In genomic region chr2:75695676-75696350, GRCm38 (mm10) we compare ENCODE assay signal across 15 mouse cellular contexts. TPM values are rescaled to one million over a fixed set of nuclear protein-coding genes. Genes with fewer than 3 reads are reported as not detected.
DNase-seq lines count a peak whose midpoint lies in the region; ATAC-seq lines count a peak whose summit lies in the region.
"Had no signal": no experiment of that assay in that cellular context is flagged by ENCODE, and none has a peak within 500 bp of the region (broad histone marks: within the 10 kb centered on the region; RNA-seq: fewer than 3 reads in every experiment).

No protein-coding gene starts in this region.

- H3K9me3 ChIP-seq in lung, embryonic 15.5 days: no peaks in the 10 kb centered on the region
- no peaks in the 10 kb centered on the region for H3K9me3 ChIP-seq in intestine, embryonic 16.5 days (ENCODE audit: control insufficient read depth, low read length)
- no peaks in the 10 kb centered on the region for H3K9me3 ChIP-seq in stomach, embryonic 16.5 days (replicated peaks; ENCODE audit: control insufficient read depth, low read length)
- H3K9me3 ChIP-seq: embryonic facial prominence, embryonic 12.5 days; forebrain, embryonic 10.5 days had no signal

- 0 out of 2 replicates have a peak, but pooled peaks cover 2% of the 10 kb centered on the region for H3K36me3 ChIP-seq in lung, embryonic 15.5 days
- H3K36me3 ChIP-seq in intestine, embryonic 16.5 days (ENCODE audit: control insufficient read depth, insufficient read depth, low read length): no peaks in the 10 kb centered on the region
- H3K36me3 ChIP-seq in stomach, embryonic 16.5 days (ENCODE audit: control insufficient read depth, insufficient read depth, low read length): no peaks in the 10 kb centered on the region
- H3K36me3 ChIP-seq: embryonic facial prominence, embryonic 12.5 days had no signal

- H3K4me2 ChIP-seq in lung, embryonic 15.5 days: no peak overlapping the region
- H3K4me2 ChIP-seq in intestine, embryonic 16.5 days (ENCODE audit: low read depth, low read length): peak overlapping the region; percentile 34
- peak overlapping the region; percentile 3; the same call in 1 of the 2 replicates for H3K4me2 ChIP-seq in stomach, embryonic 16.5 days (ENCODE audit: low read depth, low read length)
- H3K4me2 ChIP-seq: embryonic facial prominence, embryonic 12.5 days had no signal

- peak; percentile 80 for DNase-seq in heart, adult 11 months
- no peak for DNase-seq in heart, postnatal 25 days (ENCODE audit: low spot score)
- no peak for DNase-seq in lung, postnatal 25 days (ENCODE audit: low spot score)
- DNase-seq in natural killer cell, adult 2 months (ENCODE audit: low spot score in 2 of 2): no peak
- DNase-seq: cerebellum, postnatal 25 days; retina, postnatal 1 day; spleen, adult 18-20 months; thymus, adult 2 months had no signal

- H3K4me1 ChIP-seq in lung, embryonic 15.5 days: peaks cover 54% of the 10 kb centered on the region
- H3K4me1 ChIP-seq in intestine, embryonic 16.5 days (ENCODE audit: control insufficient read depth, insufficient read depth, low read length): peaks cover 46% of the 10 kb centered on the region
- H3K4me1 ChIP-seq in stomach, embryonic 16.5 days (ENCODE audit: control insufficient read depth, insufficient read depth, low read length): peaks cover 50% of the 10 kb centered on the region

- 0 out of 2 replicates have a peak overlapping the region, but pooled peaks have one; percentile 8 for H3K27ac ChIP-seq in lung, embryonic 15.5 days
- peak overlapping the region; percentile 90 for H3K27ac ChIP-seq in intestine, embryonic 16.5 days (ENCODE audit: low read length)
- peak overlapping the region; percentile 44; the same call in 1 of the 2 replicates for H3K27ac ChIP-seq in stomach, embryonic 16.5 days (ENCODE audit: low read length)
- H3K27ac ChIP-seq: forebrain, embryonic 10.5 days; left cerebral cortex, adult 2 months had no signal

- H3K9ac ChIP-seq in lung, embryonic 15.5 days: 0 out of 2 replicates have a peak overlapping the region, but pooled peaks have one; percentile 25
- H3K9ac ChIP-seq in intestine, embryonic 16.5 days (ENCODE audit: low read depth, low read length): peak overlapping the region; percentile 31; the same call in 1 of the 2 replicates
- H3K9ac ChIP-seq in stomach, embryonic 16.5 days (ENCODE audit: low read length): peak overlapping the region; percentile 36; the same call in 1 of the 2 replicates
- H3K9ac ChIP-seq: embryonic facial prominence, embryonic 12.5 days had no signal

- H3K27me3 ChIP-seq in lung, embryonic 15.5 days: no peaks in the 10 kb centered on the region
- H3K27me3 ChIP-seq in intestine, embryonic 16.5 days (replicated peaks; ENCODE audit: control insufficient read depth, insufficient read depth, low read length): no peaks in the 10 kb centered on the region
- no peaks in the 10 kb centered on the region for H3K27me3 ChIP-seq in stomach, embryonic 16.5 days (ENCODE audit: control insufficient read depth, insufficient read depth, low read length)
- H3K27me3 ChIP-seq: embryonic facial prominence, embryonic 12.5 days had no signal

- intact Hi-C loops in heart, postnatal 25 days (cut with DNase I): loop anchor here (2.0 kb wide), 1 partner anchor 83 kb away; no protein-coding TSS in a partner anchor

- ATAC-seq in lung, embryonic 15.5 days (ENCODE audit: borderline replicate concordance, extremely low read depth, low FRiP score, low TSS enrichment): no peak
- no peak for ATAC-seq in intestine, embryonic 16.5 days
- no peak for ATAC-seq in stomach, embryonic 16.5 days (ENCODE audit: insufficient read depth, low FRiP score)
- ATAC-seq: inflammation-experienced regulatory T-cells, adult 6 months had no signal

- no peak overlapping the region for H3K4me3 ChIP-seq in lung, embryonic 15.5 days
- 0 out of 2 replicates have a peak overlapping the region, but pooled peaks have one; percentile 1 for H3K4me3 ChIP-seq in intestine, embryonic 16.5 days (ENCODE audit: low read length)
- no peak overlapping the region for H3K4me3 ChIP-seq in stomach, embryonic 16.5 days (replicated peaks; ENCODE audit: low read length)
- H3K4me3 ChIP-seq: embryonic facial prominence, embryonic 12.5 days; forebrain, embryonic 10.5 days; left cerebral cortex, adult 2 months had no signal

- WGBS in lung, embryonic 15.5 days: 47% methylated on average over 9 of the region's 9 CpGs
- 38% methylated on average over 9 of the region's 9 CpGs for WGBS in intestine, embryonic 16.5 days
- 39% methylated on average over 9 of the region's 9 CpGs for WGBS in stomach, embryonic 16.5 days

RNA-seq across cellular contexts. Expression of gene Nfe2l2, which starts 8.6 kb away (rescaled TPM):
- 10 to 100 TPM; 56.8 to 72.0 TPM for total RNA-seq in heart, postnatal 25 days (2021)
- polyA plus RNA-seq in lung, embryonic 15.5 days (2015; fragmentation: Nextera tagmentation; extraction: Ambion mirVana): 92.9 and 99.0 TPM in 2 replicates
- polyA plus RNA-seq in intestine, embryonic 16.5 days (2015; fragmentation: Nextera tagmentation; extraction: Ambion mirVana): 112 and 115 TPM in 2 replicates
- polyA plus RNA-seq in stomach, embryonic 16.5 days (2015; fragmentation: Nextera tagmentation; extraction: Ambion mirVana): 128 and 142 TPM in 2 replicates

RNA-seq across cellular contexts. Expression of gene Hnrnpa3, which starts 36.8 kb away (rescaled TPM):
- total RNA-seq in heart, postnatal 25 days (2021): 100 to 1,000 TPM; 159 to 193 TPM
- polyA plus RNA-seq in lung, embryonic 15.5 days (2015; fragmentation: Nextera tagmentation; extraction: Ambion mirVana): 378 and 410 TPM in 2 replicates
- polyA plus RNA-seq in intestine, embryonic 16.5 days (2015; fragmentation: Nextera tagmentation; extraction: Ambion mirVana): 215 and 254 TPM in 2 replicates
- 194 and 260 TPM in 2 replicates for polyA plus RNA-seq in stomach, embryonic 16.5 days (2015; fragmentation: Nextera tagmentation; extraction: Ambion mirVana)

Comparison
In these comparisons a context has a peak if more than half of its experiments do, and no peak if none do; other contexts are left out.
1. H3K27ac ChIP-seq: peak in every context shown above with its lines; median percentile 90 in intestine, embryonic 16.5 days; 44 in stomach, embryonic 16.5 days; 8 in lung, embryonic 15.5 days.